Mouse (Mus musculus): Measurements from ENCODE around the gene Rasgef1b. TPM values are rescaled to one million over a fixed set of nuclear protein-coding genes. Genes with fewer than 3 reads are reported as not detected.
A peak's percentile ranks its signal among the peaks of the same experiment; 100 is the strongest.

Gene Rasgef1b
- total RNA-seq, 2 experiments from 2014 or later = 0.46 to 3.2 TPM

GRCm38 (mm10) chr5:99350030-99350429, 378.8 kb downstream of the Rasgef1b start:
- no peak for ATAC-seq (replicated peaks; ENCODE audit: low FRiP score, low TSS enrichment, poor library complexity, severe bottlenecking)

GRCm38 (mm10) chr5:99348257-99348849, 380.5 kb downstream of the Rasgef1b start:
- ATAC-seq (replicated peaks; ENCODE audit: low FRiP score, low TSS enrichment, poor library complexity, severe bottlenecking) = no peak

- ATAC-seq (replicated peaks; ENCODE audit: low FRiP score, low TSS enrichment, poor library complexity, severe bottlenecking) = no peak
These were observed 386.3 kb downstream of the Rasgef1b start for GRCm38 (mm10) chr5:99342527-99342926.

- ATAC-seq (replicated peaks; ENCODE audit: low FRiP score, low TSS enrichment, poor library complexity, severe bottlenecking) = no peak
These were observed 388.4 kb downstream of the Rasgef1b start for GRCm38 (mm10) chr5:99340311-99340989.

GRCm38 (mm10) chr5:99339790-99340189, 389.1 kb downstream of the Rasgef1b start:
- ATAC-seq (replicated peaks; ENCODE audit: low FRiP score, low TSS enrichment, poor library complexity, severe bottlenecking) = no peak

GRCm38 (mm10) chr5:99338826-99339225, 390.0 kb downstream of the Rasgef1b start:
- ATAC-seq (replicated peaks; ENCODE audit: low FRiP score, low TSS enrichment, poor library complexity, severe bottlenecking) = no peak

GRCm38 (mm10) chr5:99336427-99336826, 392.4 kb downstream of the Rasgef1b start:
- ATAC-seq (replicated peaks; ENCODE audit: low FRiP score, low TSS enrichment, poor library complexity, severe bottlenecking) = peak; percentile 27; the same call in 1 of the 2 replicates

GRCm38 (mm10) chr5:99334017-99334416, 394.8 kb downstream of the Rasgef1b start:
- no peak for ATAC-seq (replicated peaks; ENCODE audit: low FRiP score, low TSS enrichment, poor library complexity, severe bottlenecking)

GRCm38 (mm10) chr5:99332021-99332420, 396.8 kb downstream of the Rasgef1b start:
- no peak for ATAC-seq (replicated peaks; ENCODE audit: low FRiP score, low TSS enrichment, poor library complexity, severe bottlenecking)

- no peak for ATAC-seq (replicated peaks; ENCODE audit: low FRiP score, low TSS enrichment, poor library complexity, severe bottlenecking)
These were observed 399.8 kb downstream of the Rasgef1b start for GRCm38 (mm10) chr5:99329065-99329464.

GRCm38 (mm10) chr5:99327019-99327418, 401.8 kb downstream of the Rasgef1b start:
- ATAC-seq (replicated peaks; ENCODE audit: low FRiP score, low TSS enrichment, poor library complexity, severe bottlenecking) = no peak

GRCm38 (mm10) chr5:99325301-99325700, 403.6 kb downstream of the Rasgef1b start:
- ATAC-seq (replicated peaks; ENCODE audit: low FRiP score, low TSS enrichment, poor library complexity, severe bottlenecking) = no peak

- no peak for ATAC-seq (replicated peaks; ENCODE audit: low FRiP score, low TSS enrichment, poor library complexity, severe bottlenecking)
These were observed 408.1 kb downstream of the Rasgef1b start for GRCm38 (mm10) chr5:99320783-99321182.

GRCm38 (mm10) chr5:99297939-99298338, 430.9 kb downstream of the Rasgef1b start:
- ATAC-seq (replicated peaks; ENCODE audit: low FRiP score, low TSS enrichment, poor library complexity, severe bottlenecking) = no peak

- ATAC-seq (replicated peaks; ENCODE audit: low FRiP score, low TSS enrichment, poor library complexity, severe bottlenecking) = no peak
These were observed 432.5 kb downstream of the Rasgef1b start for GRCm38 (mm10) chr5:99296348-99296747.

GRCm38 (mm10) chr5:99292287-99292851, 436.5 kb downstream of the Rasgef1b start:
- ATAC-seq (replicated peaks; ENCODE audit: low FRiP score, low TSS enrichment, poor library complexity, severe bottlenecking) = no peak

- no peak for ATAC-seq (replicated peaks; ENCODE audit: low FRiP score, low TSS enrichment, poor library complexity, severe bottlenecking)
These were observed 437.6 kb downstream of the Rasgef1b start for GRCm38 (mm10) chr5:99291084-99291830.

GRCm38 (mm10) chr5:99288262-99288661, 440.6 kb downstream of the Rasgef1b start:
- no peak for ATAC-seq (replicated peaks; ENCODE audit: low FRiP score, low TSS enrichment, poor library complexity, severe bottlenecking)

- no peak for ATAC-seq (replicated peaks; ENCODE audit: low FRiP score, low TSS enrichment, poor library complexity, severe bottlenecking)
These were observed 441.1 kb downstream of the Rasgef1b start for GRCm38 (mm10) chr5:99287647-99288185.

GRCm38 (mm10) chr5:99286575-99286974, 442.3 kb downstream of the Rasgef1b start:
- ATAC-seq (replicated peaks; ENCODE audit: low FRiP score, low TSS enrichment, poor library complexity, severe bottlenecking) = no peak
